Mouse (Mus musculus): Measurements from ENCODE around the gene Ddx56. TPM values are rescaled to one million over a fixed set of nuclear protein-coding genes. Genes with fewer than 3 reads are reported as not detected.

Gene Ddx56
- 67.6 and 69.0 TPM in 2 replicates for polyA plus RNA-seq (2015; fragmentation: Nextera tagmentation; extraction: Ambion mirVana)

GRCm38 (mm10) chr11:6267320-6268254 is at the start of gene Ddx56:
Gene Ddx56, minus strand, starts transcription at chr11:6267772.
- ATAC-seq (ENCODE audit: low FRiP score, low read depth): peak; percentile 97
- Histone ChIP-seq H3K9ac (peak within 1 kb of the TSS; percentile 91), H3K4me3 (peak within 1 kb of the TSS; percentile 97), H3K36me3 (peaks cover 47% of the 10 kb centered on the region), H3K27ac (replicated peaks) (peak within 1 kb of the TSS; percentile 95), H3K9me3 (no peaks in the 10 kb centered on the region), H3K4me2 (peak within 1 kb of the TSS; percentile 89), H3K27me3 (no peaks in the 10 kb centered on the region), H3K4me1 (replicated peaks) (peaks cover 28% of the 10 kb centered on the region)
- WGBS: 2% methylated on average over 50 of the region's 50 CpGs

GRCm38 (mm10) chr11:6316821-6317220 is 49.2 kb upstream of the Ddx56 start:
- no peaks in the 10 kb centered on the region for H3K4me1 ChIP-seq (replicated peaks)
- no peak overlapping the region for H3K4me2 ChIP-seq
- H3K9me3 ChIP-seq: no peaks in the 10 kb centered on the region
- no peak overlapping the region for H3K27ac ChIP-seq (replicated peaks)
- peaks cover 48% of the 10 kb centered on the region for H3K36me3 ChIP-seq
- no peak overlapping the region for H3K9ac ChIP-seq
- no peaks in the 10 kb centered on the region for H3K27me3 ChIP-seq
- WGBS: 85% methylated on average over 11 of the region's 11 CpGs
- no peak overlapping the region for H3K4me3 ChIP-seq
- no peak for ATAC-seq (ENCODE audit: low FRiP score, low read depth)

GRCm38 (mm10) chr11:6313874-6314406 is 46.4 kb upstream of the Ddx56 start:
- Histone ChIP-seq H3K27me3 (no peaks in the 10 kb centered on the region), H3K27ac (replicated peaks) (no peak overlapping the region), H3K4me1 (replicated peaks) (no peaks in the 10 kb centered on the region), H3K4me3 (no peak overlapping the region), H3K36me3 (peaks cover 52% of the 10 kb centered on the region), H3K4me2 (no peak overlapping the region), H3K9ac (no peak overlapping the region), H3K9me3 (no peaks in the 10 kb centered on the region)
- 85% methylated on average over 7 of the region's 7 CpGs for WGBS
- ATAC-seq (ENCODE audit: low FRiP score, low read depth): no peak

- no peaks in the 10 kb centered on the region for H3K27me3 ChIP-seq
- peaks cover 39% of the 10 kb centered on the region; the same call in 1 of the 2 replicates for H3K36me3 ChIP-seq
- H3K4me1 ChIP-seq (replicated peaks): no peaks in the 10 kb centered on the region
- 95% methylated on average over 4 of the region's 4 CpGs for WGBS
- no peak overlapping the region for H3K4me2 ChIP-seq
- no peak overlapping the region for H3K4me3 ChIP-seq
- no peak overlapping the region for H3K27ac ChIP-seq (replicated peaks)
- no peak overlapping the region for H3K9ac ChIP-seq
- ATAC-seq (ENCODE audit: low FRiP score, low read depth): no peak
- no peaks in the 10 kb centered on the region for H3K9me3 ChIP-seq
Observed at GRCm38 (mm10) chr11:6308181-6308580, 40.6 kb upstream of the Ddx56 start.

GRCm38 (mm10) chr11:6305943-6306430 is 38.4 kb upstream of the Ddx56 start:
- no peaks in the 10 kb centered on the region for H3K27me3 ChIP-seq
- H3K4me3 ChIP-seq: no peak overlapping the region
- no peak overlapping the region for H3K27ac ChIP-seq (replicated peaks)
- H3K9me3 ChIP-seq: no peaks in the 10 kb centered on the region
- H3K36me3 ChIP-seq: peaks cover 48% of the 10 kb centered on the region
- 94% methylated on average over 1 of the region's 1 CpGs for WGBS
- H3K4me1 ChIP-seq (replicated peaks): no peaks in the 10 kb centered on the region
- ATAC-seq (ENCODE audit: low FRiP score, low read depth): no peak
- no peak overlapping the region for H3K4me2 ChIP-seq
- H3K9ac ChIP-seq: no peak overlapping the region

GRCm38 (mm10) chr11:6302793-6303192 is 35.2 kb upstream of the Ddx56 start:
- no peaks in the 10 kb centered on the region for H3K27me3 ChIP-seq
- H3K9ac ChIP-seq: no peak overlapping the region
- H3K4me2 ChIP-seq: no peak overlapping the region
- 95% methylated on average over 2 of the region's 2 CpGs for WGBS
- H3K4me1 ChIP-seq (replicated peaks): no peaks in the 10 kb centered on the region
- no peak overlapping the region for H3K4me3 ChIP-seq
- no peaks in the 10 kb centered on the region for H3K9me3 ChIP-seq
- H3K36me3 ChIP-seq: peaks cover 55% of the 10 kb centered on the region
- no peak overlapping the region for H3K27ac ChIP-seq (replicated peaks)
- no peak for ATAC-seq (ENCODE audit: low FRiP score, low read depth)

GRCm38 (mm10) chr11:6299435-6299834 is 31.9 kb upstream of the Ddx56 start:
- Histone ChIP-seq H3K4me1 (replicated peaks) (no peaks in the 10 kb centered on the region), H3K9me3 (no peaks in the 10 kb centered on the region), H3K4me2 (no peak overlapping the region), H3K4me3 (no peak overlapping the region), H3K9ac (no peak overlapping the region), H3K27me3 (no peaks in the 10 kb centered on the region), H3K36me3 (peaks cover 47% of the 10 kb centered on the region), H3K27ac (replicated peaks) (no peak overlapping the region)
- no peak for ATAC-seq (ENCODE audit: low FRiP score, low read depth)
- 90% methylated on average over 2 of the region's 2 CpGs for WGBS

GRCm38 (mm10) chr11:6296077-6296476 is 28.5 kb upstream of the Ddx56 start:
- Histone ChIP-seq H3K27me3 (no peaks in the 10 kb centered on the region), H3K36me3 (peaks cover 24% of the 10 kb centered on the region), H3K9me3 (no peaks in the 10 kb centered on the region), H3K9ac (no peak overlapping the region), H3K4me1 (replicated peaks) (peaks cover 14% of the 10 kb centered on the region), H3K4me3 (no peak overlapping the region), H3K4me2 (no peak overlapping the region), H3K27ac (replicated peaks) (no peak overlapping the region)
- ATAC-seq (ENCODE audit: low FRiP score, low read depth): no peak

GRCm38 (mm10) chr11:6294632-6295031 is 27.1 kb upstream of the Ddx56 start:
- Histone ChIP-seq H3K9ac (no peak overlapping the region), H3K4me1 (replicated peaks) (peaks cover 18% of the 10 kb centered on the region), H3K27ac (replicated peaks) (no peak overlapping the region), H3K36me3 (peaks cover 24% of the 10 kb centered on the region), H3K4me2 (no peak overlapping the region), H3K9me3 (no peaks in the 10 kb centered on the region), H3K4me3 (no peak overlapping the region), H3K27me3 (no peaks in the 10 kb centered on the region)
- WGBS: 97% methylated on average over 4 of the region's 4 CpGs
- ATAC-seq (ENCODE audit: low FRiP score, low read depth): no peak

- Histone ChIP-seq H3K4me3 (no peak overlapping the region), H3K4me2 (peak overlapping the region; percentile 58; the same call in 1 of the 2 replicates), H3K9ac (no peak overlapping the region), H3K27me3 (no peaks in the 10 kb centered on the region), H3K36me3 (peaks cover 17% of the 10 kb centered on the region), H3K27ac (replicated peaks) (no peak overlapping the region), H3K4me1 (replicated peaks) (peaks cover 18% of the 10 kb centered on the region), H3K9me3 (no peaks in the 10 kb centered on the region)
- no peak for ATAC-seq (ENCODE audit: low FRiP score, low read depth)
- 96% methylated on average over 2 of the region's 2 CpGs for WGBS
Observed at GRCm38 (mm10) chr11:6293601-6294000, 26.0 kb upstream of the Ddx56 start.

GRCm38 (mm10) chr11:6292988-6293349 is 25.4 kb upstream of the Ddx56 start:
- 93% methylated on average over 4 of the region's 4 CpGs for WGBS
- Histone ChIP-seq H3K36me3 (peaks cover 11% of the 10 kb centered on the region), H3K27ac (replicated peaks) (peak overlapping the region; percentile 92; the same call in 1 of the 2 replicates), H3K27me3 (no peaks in the 10 kb centered on the region), H3K4me1 (replicated peaks) (peaks cover 18% of the 10 kb centered on the region), H3K9ac (no peak overlapping the region), H3K4me3 (peak overlapping the region; percentile 69; the same call in 1 of the 2 replicates), H3K4me2 (peak overlapping the region; percentile 58), H3K9me3 (no peaks in the 10 kb centered on the region)
- ATAC-seq (ENCODE audit: low FRiP score, low read depth): no peak
